Mouse (Mus musculus) kidney, postnatal 0 days (tissue): ENCODE measurements at regions not wholly inside any gene's neighbourhood (a gene's known extent, or its start where the extent isn't known, plus 50 kb on each side); places are given as distances from the start of the nearest gene placed in this dataset. TPM values are rescaled to one million over a fixed set of nuclear protein-coding genes. Genes with fewer than 3 reads are reported as not detected.

Experiments used
- ATAC-seq: fragments of 200-750 bp; cut with Nextera tagmentation; replicated peaks from 2 replicates; pipeline ENCODE4 v1.8.0; 2017; ENCODE audit warnings: low read depth, moderate number of reproducible peaks, moderate TSS enrichment, moderate library complexity; ENCODE audit not compliant: low FRiP score
- DNase-seq: peaks from one replicate; pipeline ENCODE4 v3.0.0-alpha.2; 2016; ENCODE audit warnings: low spot score
- H3K27ac ChIP-seq: fragments of 300-500 bp; sonication (generic); 2 replicates; pipeline ENCODE4 v1.5.1; 2014; ENCODE audit warnings: mild to moderate bottlenecking
- H3K27me3 ChIP-seq: fragments of 300-500 bp; sonication (generic); 2 replicates; pipeline ENCODE4 v1.6.1; 2014; ENCODE audit warnings: low read length, mixed read lengths; ENCODE audit not compliant: insufficient read depth
- H3K36me3 ChIP-seq: fragments of 300-500 bp; sonication (generic); 2 replicates; pipeline ENCODE4 v1.6.1; 2014; ENCODE audit warnings: low read length, mixed read lengths; ENCODE audit not compliant: insufficient read depth
- H3K4me1 ChIP-seq: fragments of 300-500 bp; sonication (generic); replicated peaks from 2 replicates; pipeline ENCODE4 v1.6.1; 2014; ENCODE audit warnings: antibody characterized with exemption, low read length, mixed read lengths; ENCODE audit not compliant: insufficient read depth
- H3K4me2 ChIP-seq: fragments of 300-500 bp; sonication (generic); 2 replicates; pipeline ENCODE4 v1.6.1; 2014; ENCODE audit warnings: mild to moderate bottlenecking, low read length, moderate library complexity, mixed read lengths
- H3K4me3 ChIP-seq: fragments of 300-500 bp; sonication (generic); replicated peaks from 2 replicates; pipeline ENCODE4 v1.5.1; 2014; ENCODE audit warnings: low read depth, low read length
- H3K9ac ChIP-seq: fragments of 300-500 bp; sonication (generic); 2 replicates; pipeline ENCODE4 v1.6.1; 2014; ENCODE audit warnings: low read depth, low read length
- H3K9me3 ChIP-seq: fragments of 300-500 bp; sonication (generic); replicated peaks from 2 replicates; pipeline ENCODE4 v1.6.1; 2016; ENCODE audit warnings: low read length, inconsistent platforms, mixed read lengths
- CTCF ChIP-seq: IDR thresholded peaks from 2 replicates; pipeline ENCODE4 v1.5.1; 2016; ENCODE audit warnings: antibody characterized with exemption, low read depth, mild to moderate bottlenecking, moderate library complexity
- WGBS: fragments of 180-500 bp; shearing (Covaris S2); extraction: QIAGEN DNeasy Blood & Tissue Kit; methylation state at CpG from one replicate; pipeline ENCODE4 v1.1.7; 2014; 5-methylcytosine and 5-hydroxymethylcytosine counted together
- microRNA-seq: library from miRNA; unstranded; fragments of <30 nt; microRNA quantifications from one replicate; pipeline ENCODE4, GENCODE M21; 2016

DNA sequence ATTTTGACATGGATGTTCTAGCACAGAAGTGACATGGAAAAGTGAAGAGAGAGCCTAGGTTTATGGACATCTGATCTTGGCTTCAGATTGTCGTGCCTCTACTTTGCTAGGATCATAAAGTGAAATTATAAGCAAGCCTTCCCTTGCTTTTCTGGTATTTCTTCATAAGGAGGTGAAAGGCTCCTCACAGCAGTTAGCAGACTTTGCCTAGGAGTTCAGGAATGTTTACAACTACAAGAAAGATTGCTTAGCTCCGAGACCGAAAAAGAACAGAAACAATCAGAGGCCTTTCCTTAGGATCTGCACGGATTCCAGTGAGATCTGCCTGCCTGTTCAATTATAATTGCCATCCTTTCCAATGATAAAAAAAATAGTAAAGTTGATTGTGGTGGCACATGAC lies 67.8 kb upstream of the Marcks start:
- Histone ChIP-seq H3K9me3 (no peaks in the 10 kb centered on the region), H3K9ac (no peak overlapping the region), H3K27me3 (no peaks in the 10 kb centered on the region), H3K4me2 (no peak overlapping the region), H3K4me1 (no peaks in the 10 kb centered on the region), H3K36me3 (no peaks in the 10 kb centered on the region), H3K4me3 (no peak overlapping the region), H3K27ac (no peak overlapping the region)
- ATAC-seq (no peak), DNase-seq (no peak)
- no peak for TF ChIP-seq CTCF
- 78% methylated on average over 4 of the region's 4 CpGs for WGBS

DNA sequence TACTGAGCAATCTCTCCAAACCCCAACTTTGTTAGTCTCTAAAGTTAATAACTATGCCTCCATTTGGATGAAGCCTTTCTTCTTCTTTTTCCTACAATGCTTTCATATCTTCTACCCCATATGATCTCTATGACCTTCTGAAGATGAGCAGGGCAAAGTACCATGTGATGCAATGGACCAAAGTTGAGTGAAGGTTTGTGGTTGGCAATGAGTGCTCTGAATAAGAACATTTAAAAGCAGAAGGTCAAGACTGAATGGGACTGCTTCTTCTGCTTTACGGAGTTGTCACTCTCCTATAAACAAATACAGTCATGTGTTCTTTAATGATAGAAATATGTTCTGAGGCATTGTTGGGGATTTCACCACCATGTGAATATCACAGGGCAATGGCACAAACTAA lies 65.0 kb upstream of the Marcks start:
- Histone ChIP-seq H3K4me1 (no peaks in the 10 kb centered on the region), H3K9ac (no peak overlapping the region), H3K36me3 (no peaks in the 10 kb centered on the region), H3K4me3 (no peak overlapping the region), H3K4me2 (no peak overlapping the region), H3K9me3 (no peaks in the 10 kb centered on the region), H3K27me3 (no peaks in the 10 kb centered on the region), H3K27ac (no peak overlapping the region)
- DNase-seq (no peak), ATAC-seq (no peak)
- 90% methylated on average over 1 of the region's 1 CpGs for WGBS
- TF ChIP-seq CTCF = no peak

DNA sequence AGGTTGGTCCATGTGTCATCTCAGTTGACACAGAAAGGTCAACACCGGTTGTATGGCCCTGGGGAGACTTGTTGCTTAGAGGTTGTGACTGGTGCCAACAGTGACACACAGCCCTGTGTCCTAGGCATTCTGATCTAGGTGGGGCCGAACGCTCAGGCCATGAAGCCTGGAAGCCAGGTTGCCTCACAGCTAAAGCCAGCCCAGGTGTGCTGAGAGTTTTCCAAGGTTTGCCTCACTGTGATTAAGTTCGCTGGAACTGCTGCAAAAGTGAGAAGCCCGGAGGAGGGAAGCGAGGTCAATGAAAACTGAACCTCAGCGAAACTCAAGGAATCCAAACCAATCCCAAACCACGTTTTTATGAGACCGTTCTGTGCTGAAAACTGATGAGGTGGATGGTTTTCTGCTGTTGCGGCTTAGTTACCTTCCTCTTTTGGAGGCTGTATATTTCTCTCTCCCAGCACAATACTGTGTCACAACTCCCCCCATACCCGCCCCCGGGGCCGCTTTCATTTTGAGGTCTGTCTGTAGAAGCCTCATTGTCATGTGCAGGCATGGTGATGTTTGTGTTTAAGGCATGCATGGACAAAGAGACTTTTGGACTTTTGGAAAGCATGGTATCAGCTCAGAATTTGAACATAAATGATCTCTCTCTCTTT lies 56.2 kb upstream of the Marcks start:
- Histone ChIP-seq H3K27ac (no peak overlapping the region), H3K36me3 (no peaks in the 10 kb centered on the region), H3K4me1 (no peaks in the 10 kb centered on the region), H3K9ac (no peak overlapping the region), H3K4me2 (no peak overlapping the region), H3K4me3 (no peak overlapping the region), H3K27me3 (no peaks in the 10 kb centered on the region), H3K9me3 (no peaks in the 10 kb centered on the region)
- TF ChIP-seq CTCF = no peak
- WGBS = 71% methylated on average over 13 of the region's 13 CpGs
- ATAC-seq (no peak), DNase-seq (no peak)

DNA sequence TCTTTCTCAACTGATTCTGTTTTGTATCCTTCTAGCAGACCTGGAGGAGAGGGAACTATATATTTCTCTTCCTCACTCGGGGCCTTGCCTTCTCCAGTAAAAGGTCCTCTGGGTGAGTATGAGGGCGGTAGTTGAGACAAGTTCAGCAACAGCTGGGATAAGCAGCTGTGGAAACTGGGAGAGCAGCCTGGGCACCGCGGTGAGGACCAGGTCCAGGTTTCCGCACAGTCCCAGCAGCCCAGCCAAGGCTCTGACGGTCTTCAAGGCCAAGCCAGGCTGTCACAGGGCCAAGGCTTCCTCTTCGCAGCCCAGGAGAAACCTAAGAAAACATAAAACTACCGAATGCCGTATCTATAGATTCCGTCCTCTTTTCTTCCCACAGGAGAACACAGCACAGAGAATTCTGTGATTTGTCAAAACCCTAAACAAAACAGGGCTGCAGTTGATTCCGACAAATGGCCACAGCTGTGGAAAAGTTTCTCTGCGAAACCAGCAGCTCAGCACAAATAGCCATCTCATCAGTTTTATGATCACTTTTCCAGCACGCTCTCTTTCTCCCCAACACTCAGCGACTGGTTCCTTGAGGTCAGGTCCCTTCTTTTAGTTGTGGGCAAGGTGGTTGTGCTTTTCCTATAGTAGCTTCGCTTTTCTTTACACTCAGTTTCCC lies 55.5 kb upstream of the Marcks start:
- 0 out of 2 replicates have a peak overlapping the region, but pooled peaks have one; percentile 43 for H3K27ac ChIP-seq
- H3K27me3 ChIP-seq = no peaks in the 10 kb centered on the region
- H3K4me2 ChIP-seq = no peak overlapping the region
- no peaks in the 10 kb centered on the region for H3K4me1 ChIP-seq
- ATAC-seq (no peak), DNase-seq (peak; percentile 33)
- H3K9me3 ChIP-seq = no peaks in the 10 kb centered on the region
- 68% methylated on average over 15 of the region's 15 CpGs for WGBS
- H3K9ac ChIP-seq = no peak overlapping the region
- H3K4me3 ChIP-seq = no peak overlapping the region
- TF ChIP-seq CTCF = no peak
- H3K36me3 ChIP-seq = no peaks in the 10 kb centered on the region

DNA sequence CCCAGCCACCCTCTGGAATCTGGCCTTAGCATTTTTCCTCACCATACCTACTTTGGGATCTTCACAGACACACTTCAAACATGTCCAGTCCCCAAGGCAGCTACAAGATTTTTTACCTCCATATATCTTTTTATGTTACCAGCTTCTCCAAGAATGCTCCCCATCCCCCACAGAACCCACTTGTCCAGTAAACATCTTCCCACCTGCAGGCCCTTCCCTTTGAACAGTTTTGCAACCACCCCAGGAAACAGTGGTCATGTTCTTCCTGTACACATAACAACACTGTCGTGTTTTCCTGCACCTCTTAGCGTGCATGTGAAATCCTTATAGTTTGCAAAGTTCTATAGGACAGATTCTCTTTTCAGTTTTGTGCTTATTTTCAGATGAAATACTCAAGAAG lies 53.9 kb upstream of the Marcks start:
- TF ChIP-seq CTCF = no peak
- DNase-seq = no peak
- Histone ChIP-seq H3K27ac (no peak overlapping the region), H3K9ac (no peak overlapping the region), H3K9me3 (no peaks in the 10 kb centered on the region), H3K27me3 (no peaks in the 10 kb centered on the region), H3K4me2 (no peak overlapping the region), H3K4me1 (no peaks in the 10 kb centered on the region), H3K36me3 (no peaks in the 10 kb centered on the region), H3K4me3 (no peak overlapping the region)
- WGBS = 75% methylated on average over 2 of the region's 2 CpGs
- no peak for ATAC-seq

DNA sequence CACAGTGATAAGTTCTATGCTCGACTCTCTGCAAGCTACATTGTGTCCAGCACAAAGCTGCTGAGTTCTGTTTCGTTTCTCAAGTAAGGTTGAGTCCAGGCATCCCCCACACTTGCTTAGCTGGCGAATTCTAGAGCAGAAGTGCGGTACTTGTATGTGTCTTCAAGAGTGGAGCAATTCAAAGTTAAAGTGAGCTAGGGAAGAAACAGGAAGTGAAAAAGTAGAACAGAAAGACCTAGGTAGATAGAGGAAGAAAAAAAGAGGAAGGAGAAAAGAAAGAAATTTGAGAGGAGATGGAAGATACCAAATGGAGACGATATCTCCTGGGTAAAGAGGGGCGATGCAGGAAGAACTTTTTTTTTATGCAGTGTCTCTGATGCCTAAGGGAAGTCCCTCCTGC lies 51.4 kb upstream of the Marcks start:
- H3K4me3 ChIP-seq = no peak overlapping the region
- DNase-seq (no peak), ATAC-seq (no peak)
- H3K27me3 ChIP-seq = no peaks in the 10 kb centered on the region
- WGBS = 85% methylated on average over 6 of the region's 6 CpGs
- H3K9me3 ChIP-seq = no peaks in the 10 kb centered on the region
- H3K9ac ChIP-seq = no peak overlapping the region
- no peak overlapping the region for H3K4me2 ChIP-seq
- no peaks in the 10 kb centered on the region for H3K4me1 ChIP-seq
- no peak overlapping the region for H3K27ac ChIP-seq
- no peak for TF ChIP-seq CTCF
- no peaks in the 10 kb centered on the region for H3K36me3 ChIP-seq

Small RNAs in the stretch of these regions (microRNA-seq; reads per million reads assigned to microRNA genes)
- gene Gm24710 = not detected
